Mouse (Mus musculus): ENCODE measurements at regions not wholly inside any gene's neighbourhood (a gene's known extent, or its start where the extent isn't known, plus 50 kb on each side); places are given as distances from the start of the nearest gene placed in this dataset.
"Not testable (repeated sequence)": the region's sequence is repeated elsewhere in the genome, so short reads cannot be mapped to it uniquely, and the experiment has no call there.

DNA sequence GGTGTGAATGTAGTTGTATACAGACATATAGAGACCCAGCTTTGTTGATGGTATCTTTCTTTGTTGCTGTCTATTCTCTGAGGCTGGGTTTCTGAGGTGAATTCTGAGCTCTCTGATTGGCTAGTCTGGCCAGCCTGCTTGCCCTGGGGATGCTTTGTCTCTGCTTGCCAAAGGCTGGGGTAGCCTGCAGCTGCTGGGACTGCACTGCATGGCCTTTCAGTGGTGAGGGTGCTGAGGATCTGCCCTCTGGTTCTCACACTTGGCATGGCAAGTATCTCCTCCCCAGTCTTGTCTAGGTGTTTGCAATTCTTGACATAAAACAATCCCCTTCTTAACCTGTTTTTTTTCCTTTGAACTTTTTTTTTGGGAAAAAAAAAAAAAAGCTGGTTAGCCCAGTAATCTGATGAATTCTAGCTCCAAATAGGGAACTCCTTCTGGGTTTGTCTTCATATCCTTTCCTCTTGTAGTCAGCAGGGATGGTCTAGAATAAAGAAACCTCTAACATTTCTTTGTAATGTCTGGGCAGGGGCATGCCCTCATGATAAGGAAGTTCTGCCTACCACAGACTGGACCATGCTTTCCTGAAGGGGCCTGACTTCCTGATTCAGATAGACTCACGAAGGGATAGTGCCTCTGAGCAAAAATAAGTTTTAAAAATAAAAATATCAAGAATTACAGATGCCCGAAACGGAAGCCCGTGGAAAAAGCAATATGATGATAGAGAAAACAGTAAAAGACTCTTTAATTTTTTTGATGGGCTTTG lies 85.4 kb downstream of the Cxcr4 start:
- ChIA-PET CTCF (interaction anchor here (0.9 to 2.3 kb wide), 2 partner anchors 11 kb away, joined by 3 to 7 read pairs; no protein-coding TSS in a partner anchor), POLR2A (no interaction called here)
- TF ChIP-seq CTCF (IDR thresholded peaks at IDR 0.05), result no peak
- no peaks in the 10 kb centered on the region for H3K27me3 ChIP-seq
- ATAC-seq, result no peak
- in situ Hi-C loops (cut with MboI; ENCODE audit: low pct_unique_long_range_greater_than_20kb), result no loop called here
- no peak for DNase-seq (ENCODE audit: low read depth, low spot score)

DNA sequence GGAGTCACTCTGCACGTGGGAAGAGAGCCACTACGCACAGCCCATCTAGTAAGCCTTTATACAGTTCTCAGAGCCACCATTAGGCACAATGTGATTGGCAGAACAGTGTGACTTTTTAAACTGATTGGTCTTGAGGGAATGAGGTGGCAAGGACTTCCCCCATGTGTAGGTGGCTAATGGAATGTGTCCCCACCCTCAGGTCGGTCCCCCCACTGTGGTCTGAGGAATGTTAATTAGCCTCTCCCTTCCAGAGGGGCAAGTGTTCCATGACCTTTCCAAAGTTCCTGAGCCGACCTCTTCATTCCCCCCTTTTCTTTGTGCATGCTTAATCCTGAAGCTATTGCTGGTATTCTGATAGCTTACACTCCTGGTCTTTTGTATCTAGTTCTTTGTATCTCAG lies 87.2 kb upstream of the Dars start:
- ChIA-PET CTCF (no interaction called here), POLR2A (no interaction called here)
- no peaks in the 10 kb centered on the region for H3K27me3 ChIP-seq
- in situ Hi-C loops (cut with MboI; ENCODE audit: low pct_unique_long_range_greater_than_20kb), result no loop called here
- TF ChIP-seq CTCF (IDR thresholded peaks at IDR 0.05), result no peak
- no peak for DNase-seq (ENCODE audit: low read depth, low spot score)
- ATAC-seq, result no peak

DNA sequence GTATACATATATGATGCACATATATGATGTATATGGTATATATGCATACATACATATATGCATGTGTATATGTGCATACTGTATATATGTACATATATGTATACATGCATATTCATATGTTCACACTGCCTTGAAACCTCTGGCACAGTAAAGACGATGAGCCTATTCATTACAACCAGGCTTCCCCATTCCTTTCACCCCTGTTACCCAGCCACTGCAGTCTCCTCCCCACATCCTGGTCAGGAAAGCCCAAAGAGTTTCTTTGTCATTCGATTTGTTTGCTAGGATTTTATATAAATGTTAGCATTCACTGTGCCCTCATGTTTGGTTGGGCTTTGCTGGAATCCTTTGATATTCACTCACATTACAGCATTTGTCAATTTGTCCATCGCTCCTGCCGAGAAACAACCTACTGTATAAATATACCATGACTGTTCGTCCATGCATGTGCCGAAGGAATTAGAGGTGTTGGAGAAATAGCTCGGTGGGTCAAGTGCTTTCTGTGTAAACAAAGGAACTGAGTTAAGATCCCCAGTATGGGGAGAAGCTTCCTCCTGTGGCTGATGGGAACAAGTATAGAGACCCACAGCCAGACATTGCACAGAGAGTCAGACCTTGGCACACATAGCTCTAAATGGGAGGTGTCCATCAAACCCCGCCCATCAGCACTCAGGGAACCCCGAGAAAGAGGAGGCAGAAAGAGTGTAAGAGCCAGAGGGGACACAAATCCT lies 81.0 kb upstream of the Dars start:
- ChIA-PET CTCF (no interaction called here), POLR2A (no interaction called here)
- no peak for ATAC-seq
- no peak for DNase-seq (ENCODE audit: low read depth, low spot score)
- no peak for TF ChIP-seq CTCF (IDR thresholded peaks at IDR 0.05)
- H3K27me3 ChIP-seq, result no peaks in the 10 kb centered on the region
- in situ Hi-C loops (cut with MboI; ENCODE audit: low pct_unique_long_range_greater_than_20kb), result no loop called here

DNA sequence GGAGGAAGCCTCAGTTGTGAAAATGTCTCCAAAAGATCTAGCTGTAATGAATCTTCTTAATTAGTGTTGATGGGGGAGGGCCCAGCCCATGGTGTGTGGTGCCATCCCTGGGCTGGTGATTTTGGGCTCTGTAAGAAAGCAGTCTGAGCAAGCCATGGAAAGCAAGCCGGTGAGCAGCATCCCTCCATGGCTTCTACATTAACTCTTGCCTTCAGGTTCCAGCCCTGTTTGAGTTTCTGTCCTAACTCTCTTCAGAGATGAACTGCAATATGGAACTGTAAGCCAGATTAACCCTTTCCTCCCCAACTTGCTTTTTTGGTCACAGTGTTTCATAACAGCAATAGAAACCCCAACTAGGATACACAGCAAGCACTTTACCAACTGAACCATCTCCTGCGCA lies 75.1 kb upstream of the Dars start:
- POLR2A ChIA-PET, result no interaction called here
- ATAC-seq (no peak), DNase-seq (ENCODE audit: low read depth, low spot score) (no peak)
- no peak for TF ChIP-seq CTCF (IDR thresholded peaks at IDR 0.05)
- CTCF ChIA-PET, result no interaction called here
- in situ Hi-C loops (cut with MboI; ENCODE audit: low pct_unique_long_range_greater_than_20kb), result no loop called here
- no peaks in the 10 kb centered on the region for H3K27me3 ChIP-seq

DNA sequence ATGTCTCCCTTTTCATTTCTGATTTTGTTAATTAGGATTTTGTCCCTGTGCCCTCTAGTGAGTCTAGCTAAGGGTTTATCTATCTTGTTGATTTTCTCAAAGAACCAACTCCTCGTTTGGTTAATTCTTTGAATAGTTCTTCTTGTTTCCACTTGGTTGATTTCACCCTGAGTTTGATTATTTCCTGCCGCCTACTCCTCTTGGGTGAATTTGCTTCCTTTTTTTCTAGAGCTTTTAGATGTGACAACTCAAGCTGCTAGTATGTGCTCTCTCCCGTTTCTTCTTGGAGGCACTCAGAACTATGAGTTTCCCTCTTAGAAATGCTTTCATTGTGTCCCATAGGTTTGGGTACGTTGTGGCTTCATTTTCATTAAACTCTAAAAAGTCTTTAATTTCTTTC lies 70.0 kb upstream of the Dars start:
- H3K27me3 ChIP-seq; CTCF ChIA-PET; ATAC-seq; DNase-seq (ENCODE audit: low read depth, low spot score); in situ Hi-C loops (cut with MboI; ENCODE audit: low pct_unique_long_range_greater_than_20kb); POLR2A ChIA-PET: not testable (repeated sequence)

DNA sequence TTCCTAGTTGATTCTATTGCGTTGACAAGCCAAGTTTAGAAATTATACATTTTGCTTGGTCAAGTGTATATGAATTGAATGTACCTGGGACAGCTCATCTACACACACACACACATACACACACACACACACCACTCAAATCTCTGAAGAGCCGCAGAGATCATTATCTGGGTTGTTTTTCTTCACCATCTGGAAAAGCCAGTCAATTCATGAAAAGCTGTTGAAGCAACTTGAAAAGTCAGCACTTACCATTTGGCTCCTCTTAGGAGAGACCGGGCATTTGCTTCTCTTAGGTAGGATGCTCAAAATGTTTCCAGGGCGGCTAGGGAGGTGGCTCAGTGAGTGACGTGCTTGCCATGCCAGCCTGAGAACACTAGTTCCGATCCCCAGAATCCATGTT lies 61.2 kb upstream of the Dars start:
- POLR2A ChIA-PET, result no interaction called here
- CTCF ChIA-PET, result interaction anchor here (0.8 to 1.5 kb wide), 2 partner anchors 37 to 67 kb away, joined by 3 read pairs; no protein-coding TSS in a partner anchor
- H3K27me3 ChIP-seq, result peaks cover 7% of the 10 kb centered on the region
- DNase-seq (ENCODE audit: low read depth, low spot score) (no peak), ATAC-seq (no peak)
- no peak for TF ChIP-seq CTCF (IDR thresholded peaks at IDR 0.05)
- in situ Hi-C loops (cut with MboI; ENCODE audit: low pct_unique_long_range_greater_than_20kb), result no loop called here

DNA sequence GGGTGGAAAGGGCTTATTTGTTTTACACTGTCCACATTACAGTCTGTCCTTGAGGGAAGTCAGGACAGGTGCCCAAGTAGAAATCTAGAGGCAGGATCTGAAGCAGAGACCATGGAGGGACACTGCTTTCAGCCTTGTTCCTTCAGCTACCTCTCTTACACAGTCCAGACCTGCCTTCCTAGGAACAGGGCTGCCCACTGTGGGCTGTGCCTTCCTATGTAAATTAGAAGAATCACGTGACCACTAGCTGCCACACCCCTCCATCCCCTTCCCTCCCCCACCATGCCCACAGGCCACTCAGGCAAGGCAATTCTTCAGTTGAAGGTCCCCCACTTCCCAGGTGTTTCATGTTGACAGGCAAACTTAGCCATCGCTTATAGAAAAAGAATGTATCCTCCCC lies 60.5 kb upstream of the Dars start:
- in situ Hi-C loops (cut with MboI; ENCODE audit: low pct_unique_long_range_greater_than_20kb), result no loop called here
- POLR2A ChIA-PET, result no interaction called here
- H3K27me3 ChIP-seq, result peaks cover 2% of the 10 kb centered on the region
- DNase-seq (ENCODE audit: low read depth, low spot score) (no peak), ATAC-seq (no peak)
- CTCF ChIA-PET, result interaction anchor here (1.5 kb wide), 1 partner anchor 38 kb away, joined by 3 read pairs; no protein-coding TSS in a partner anchor
- no peak for TF ChIP-seq CTCF (IDR thresholded peaks at IDR 0.05)

DNA sequence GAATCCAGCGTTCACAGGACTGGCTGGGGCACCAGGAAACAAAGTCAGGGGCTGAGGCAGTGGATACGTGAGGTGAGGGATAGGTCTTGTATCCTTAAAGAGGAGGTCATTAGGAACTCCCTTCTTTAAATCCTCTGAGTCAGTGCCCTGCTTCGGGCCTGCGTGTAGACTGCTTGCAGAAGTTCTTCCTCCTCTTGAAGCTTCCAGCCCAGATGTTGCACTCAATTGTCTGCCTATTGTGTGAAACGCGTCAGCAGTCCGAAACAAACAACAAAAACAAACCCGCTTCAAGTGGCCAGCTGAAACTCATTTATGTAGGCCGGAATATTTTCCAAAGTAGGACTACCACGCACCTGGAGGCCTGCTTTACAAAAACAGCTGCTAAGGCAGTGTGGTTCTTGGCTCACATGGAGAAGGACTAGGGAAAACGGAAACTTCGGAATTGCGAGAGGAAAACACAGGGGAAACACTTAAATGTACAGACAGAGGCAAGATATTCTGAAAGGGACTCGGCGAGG lies 55.6 kb upstream of the Dars start:
- CTCF ChIA-PET, result no interaction called here
- no peak for DNase-seq (ENCODE audit: low read depth, low spot score)
- no peak for ATAC-seq
- no peak for TF ChIP-seq CTCF (IDR thresholded peaks at IDR 0.05)
- in situ Hi-C loops (cut with MboI; ENCODE audit: low pct_unique_long_range_greater_than_20kb), result no loop called here
- no peaks in the 10 kb centered on the region for H3K27me3 ChIP-seq
- POLR2A ChIA-PET, result no interaction called here

DNA sequence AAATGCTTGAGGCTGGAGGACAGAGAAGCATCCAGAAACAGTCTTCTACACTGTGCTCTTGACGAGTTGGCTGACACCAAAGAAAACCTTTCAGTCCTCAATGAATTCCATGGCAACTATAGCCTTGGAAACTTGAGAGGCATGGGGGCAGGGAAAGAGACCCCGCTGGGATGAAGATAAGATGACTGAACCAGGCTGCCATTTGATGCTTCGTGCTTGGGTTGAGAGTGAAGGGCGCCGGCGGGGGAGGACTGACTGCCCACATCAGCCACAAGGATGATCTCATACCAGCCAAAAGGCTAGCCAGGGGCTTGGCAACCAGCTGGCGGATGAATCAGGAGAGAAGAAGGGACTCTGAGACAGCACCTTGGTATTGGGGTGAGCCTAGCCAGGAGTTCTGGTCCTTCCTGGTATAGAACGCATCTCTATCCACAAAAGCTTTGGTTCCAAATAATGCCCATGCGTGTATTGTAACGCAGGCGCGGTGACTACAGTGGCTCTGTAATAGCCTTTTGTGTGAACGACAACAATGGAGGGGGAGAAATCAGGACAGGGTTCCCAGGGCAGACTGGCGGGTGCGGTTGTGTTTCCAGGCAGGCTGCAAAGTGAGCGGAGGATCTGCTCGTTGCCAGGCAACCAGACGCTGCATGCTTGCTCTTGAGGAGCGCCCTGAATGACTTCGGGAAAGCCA lies 55.0 kb upstream of the Dars start:
- POLR2A ChIA-PET, result no interaction called here
- peak; percentile 85 for ATAC-seq
- TF ChIP-seq CTCF (IDR thresholded peaks at IDR 0.05), result no peak

DNA sequence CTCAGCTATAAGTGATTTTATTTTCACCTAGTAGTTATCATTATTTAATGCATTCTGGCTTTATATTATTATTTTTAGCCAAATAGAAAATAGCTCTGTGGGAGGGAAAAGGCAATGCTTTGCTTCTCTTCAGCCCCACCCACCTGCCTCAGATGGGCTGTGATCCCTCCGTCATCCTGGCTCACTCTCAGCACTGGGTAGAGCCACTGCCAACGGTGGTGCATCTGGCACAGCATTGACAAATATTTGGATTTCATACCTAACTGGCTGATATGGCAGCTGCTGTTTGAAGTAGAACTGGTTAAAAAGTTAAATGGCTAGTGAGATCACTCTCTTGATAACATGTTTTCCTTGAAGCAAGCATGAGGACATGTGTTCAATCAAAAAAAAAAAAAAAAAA lies 53.6 kb upstream of the Dars start:
- DNase-seq (ENCODE audit: low read depth, low spot score) (no peak), ATAC-seq (no peak)
- TF ChIP-seq CTCF (IDR thresholded peaks at IDR 0.05), result no peak
- in situ Hi-C loops (cut with MboI; ENCODE audit: low pct_unique_long_range_greater_than_20kb), result no loop called here
- ChIA-PET CTCF (no interaction called here), POLR2A (interaction anchor here (0.6 to 0.7 kb wide), 2 partner anchors 29 to 71 kb away, joined by 6 to 13 read pairs; no protein-coding TSS in a partner anchor)
- no peaks in the 10 kb centered on the region for H3K27me3 ChIP-seq

More for the DNA sequence above, 55.0 kb upstream of the Dars start:
- no peaks in the 10 kb centered on the region for H3K27me3 ChIP-seq
- in situ Hi-C loops (cut with MboI; ENCODE audit: low pct_unique_long_range_greater_than_20kb), result no loop called here
- CTCF ChIA-PET, result no interaction called here
- DNase-seq (ENCODE audit: low read depth, low spot score), result no peak

DNA sequence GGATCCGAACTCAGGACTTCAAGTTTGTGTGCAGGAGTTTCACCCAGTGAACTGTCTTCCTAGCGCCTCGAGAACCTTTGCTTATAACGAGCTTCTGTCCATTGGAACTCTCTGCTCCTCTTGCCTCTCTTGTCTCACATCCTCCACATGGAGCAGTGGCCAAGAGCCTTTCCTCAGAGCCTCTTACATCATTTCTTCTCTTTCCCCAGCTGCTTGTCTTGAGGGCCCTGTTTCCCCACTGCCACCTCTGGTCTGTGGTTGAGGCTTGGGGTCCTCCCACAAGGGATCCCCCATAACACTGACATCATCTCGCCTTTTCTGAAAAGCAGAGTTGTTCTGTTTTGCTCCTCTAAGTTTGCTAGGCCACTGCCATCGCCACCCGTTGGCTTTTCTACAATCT lies 51.9 kb upstream of the Dars start:
- no peak for ATAC-seq
- H3K27me3 ChIP-seq, result peaks cover 3% of the 10 kb centered on the region
- in situ Hi-C loops (cut with MboI; ENCODE audit: low pct_unique_long_range_greater_than_20kb), result no loop called here
- no peak for TF ChIP-seq CTCF (IDR thresholded peaks at IDR 0.05)
- CTCF ChIA-PET, result no interaction called here
- POLR2A ChIA-PET, result no interaction called here
- no peak for DNase-seq (ENCODE audit: low read depth, low spot score)

Data from Patski (cell line).